Mouse (Mus musculus): ENCODE data around the gene Rps6kb2. TPM values are rescaled to one million over a fixed set of nuclear protein-coding genes. Genes with fewer than 3 reads are reported as not detected.
"Not testable (repeated sequence)": the region's sequence is repeated elsewhere in the genome, so short reads cannot be mapped to it uniquely, and the experiment has no call there.

Rps6kb2 gene
- total RNA-seq, 2 experiments from 2014 or later, result 22.1 to 23.1 TPM

DNA sequence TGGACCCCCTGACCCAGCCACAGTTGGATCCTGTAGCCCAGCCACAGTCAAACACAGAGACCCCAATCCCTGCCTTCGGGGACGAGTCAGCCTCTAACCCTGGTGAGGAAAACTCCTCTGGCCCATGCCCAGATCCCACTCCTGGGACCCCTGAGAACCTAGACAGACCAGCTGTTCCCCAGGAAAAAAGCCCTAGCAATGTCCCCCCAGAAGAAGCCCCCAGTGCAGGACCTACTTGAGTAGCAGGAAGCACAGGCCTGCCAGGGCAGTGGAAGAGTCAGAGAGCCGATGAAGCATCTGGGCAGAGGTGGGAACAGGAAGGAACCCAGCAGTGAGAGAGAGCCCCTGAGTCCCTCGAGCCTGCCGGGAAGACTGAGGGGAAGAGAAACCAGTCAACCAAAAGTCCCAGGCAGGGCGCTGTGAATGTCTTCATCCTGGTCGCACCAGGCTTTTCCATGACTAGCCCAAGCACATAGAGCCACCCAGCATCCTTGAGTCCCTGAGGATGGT lies 19.3 kb downstream of the Rps6kb2 start, which contains the start of gene Cabp4:
Gene Cabp4 (minus strand): TSS at position 275 of the 510 bp plus-strand sequence.
- ATAC-seq (replicated peaks; ENCODE audit: poor library complexity), result no peak

GRCm38 (mm10) chr19:4142416-4143173 lies 20.6 kb downstream of the Rps6kb2 start:
- ATAC-seq (replicated peaks; ENCODE audit: poor library complexity), result no peak

GRCm38 (mm10) chr19:4140147-4140546 lies 23.0 kb downstream of the Rps6kb2 start:
- no peak for ATAC-seq (replicated peaks; ENCODE audit: poor library complexity)

- no peak for ATAC-seq (replicated peaks; ENCODE audit: poor library complexity)
Measured at GRCm38 (mm10) chr19:4139446-4139845, 23.7 kb downstream of the Rps6kb2 start, which contains the start of gene Gpr152. Gene Gpr152 (plus strand): TSS chr19:4139787.

GRCm38 (mm10) chr19:4137913-4138312 lies 25.2 kb downstream of the Rps6kb2 start:
- no peak for ATAC-seq (replicated peaks; ENCODE audit: poor library complexity)

DNA sequence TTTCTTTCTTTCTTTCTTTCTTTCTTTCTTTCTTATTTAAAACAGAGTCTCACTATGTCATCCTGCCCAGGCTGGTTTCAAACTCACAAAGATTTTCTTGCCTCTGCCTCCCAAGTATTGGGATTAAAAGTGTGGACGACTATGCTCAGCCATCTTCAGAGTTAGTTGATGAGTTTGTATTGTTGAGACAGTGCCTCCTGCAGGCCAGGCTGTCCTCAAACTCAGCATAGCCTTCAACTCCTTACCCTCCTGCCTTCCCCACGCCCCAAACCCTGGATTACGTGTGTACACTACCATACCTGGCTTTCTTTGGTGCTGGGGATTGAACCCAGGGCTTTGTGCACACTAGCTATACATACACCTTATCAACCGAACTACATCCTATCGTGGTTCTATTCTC lies 26.7 kb downstream of the Rps6kb2 start:
- ATAC-seq (replicated peaks; ENCODE audit: poor library complexity), result peak; percentile 64

DNA sequence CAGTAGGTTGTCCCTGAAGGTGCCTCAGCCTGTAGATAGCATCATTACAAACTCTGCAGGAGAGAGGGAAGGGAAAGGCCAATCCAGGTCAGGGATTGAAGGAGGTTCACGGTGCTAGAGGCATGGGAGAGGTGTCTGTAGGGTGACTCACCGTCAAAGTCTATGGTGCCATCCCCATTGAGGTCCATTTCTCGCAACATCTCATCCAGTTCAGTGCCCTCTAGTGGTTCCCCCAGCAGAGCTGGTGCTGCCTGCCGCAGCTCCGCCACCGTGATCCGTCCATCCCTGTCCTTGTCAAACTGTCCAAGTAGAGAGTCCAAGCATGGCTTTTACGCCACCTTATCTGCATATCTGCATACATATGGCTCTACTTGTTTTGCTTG lies 27.2 kb downstream of the Rps6kb2 start:
- peak; percentile 83 for ATAC-seq (replicated peaks; ENCODE audit: poor library complexity)

DNA sequence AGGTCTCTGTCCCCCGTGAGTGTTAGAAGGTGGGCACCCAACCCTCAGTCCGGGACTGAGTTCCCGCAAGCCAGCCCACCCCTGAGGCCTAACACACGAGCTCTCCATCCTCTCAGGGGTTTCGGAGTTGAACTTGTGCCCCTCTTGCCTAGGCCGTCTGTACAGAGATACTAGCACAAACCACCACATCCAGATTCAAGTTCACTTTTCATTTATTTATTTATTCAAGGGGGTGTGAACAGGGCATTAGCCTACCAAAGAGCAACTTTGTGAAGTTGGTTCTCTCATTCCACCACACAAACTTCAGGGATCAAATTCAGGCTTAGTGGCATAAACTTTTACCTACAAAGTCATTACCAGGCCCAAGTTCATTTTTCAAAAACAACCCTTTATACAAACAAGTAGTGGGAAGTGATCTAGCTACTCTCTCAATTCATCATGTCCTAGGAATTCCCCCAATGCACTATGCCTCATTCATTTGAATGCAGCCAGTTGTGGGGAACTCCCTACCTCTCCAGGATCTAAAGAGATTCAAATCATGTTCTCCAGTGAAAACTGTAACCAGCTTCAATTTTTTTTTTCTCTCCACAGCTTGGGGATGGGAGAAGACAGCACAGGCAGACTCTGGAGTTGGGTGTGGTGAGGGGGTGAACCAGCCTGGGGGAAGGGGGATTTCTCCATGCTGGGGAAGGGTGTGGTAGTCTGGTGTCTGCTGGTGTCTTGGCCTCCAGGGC lies 27.8 kb downstream of the Rps6kb2 start:
- ATAC-seq (replicated peaks; ENCODE audit: poor library complexity), result not testable (repeated sequence)

GRCm38 (mm10) chr19:4134354-4134753 lies 28.8 kb downstream of the Rps6kb2 start:
- ATAC-seq (replicated peaks; ENCODE audit: poor library complexity), result no peak

DNA sequence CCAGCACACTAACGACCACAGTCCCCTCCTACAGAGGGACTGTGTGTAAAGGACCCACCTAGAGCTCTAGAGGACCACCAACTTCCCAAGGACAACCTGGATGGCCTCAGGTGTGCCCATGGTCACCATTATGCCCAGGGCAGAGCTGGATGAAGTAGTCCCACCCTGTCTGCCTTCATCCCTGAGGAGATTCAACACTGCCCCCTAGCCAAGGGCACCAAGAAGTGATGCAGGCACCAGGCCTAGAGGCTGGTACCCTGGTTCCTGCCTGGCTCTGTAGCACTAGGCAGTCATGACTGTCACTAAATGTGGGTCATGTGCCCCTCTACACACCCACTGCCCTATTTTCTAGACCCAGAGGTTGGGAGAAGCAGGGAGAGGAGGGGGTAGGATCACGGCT lies 31.4 kb downstream of the Rps6kb2 start:
- peak; percentile 45; the same call in 1 of the 2 replicates for ATAC-seq (replicated peaks; ENCODE audit: poor library complexity)

- peak; percentile 48 for ATAC-seq (replicated peaks; ENCODE audit: poor library complexity)
Measured at GRCm38 (mm10) chr19:4131075-4131474, 32.1 kb downstream of the Rps6kb2 start.

DNA sequence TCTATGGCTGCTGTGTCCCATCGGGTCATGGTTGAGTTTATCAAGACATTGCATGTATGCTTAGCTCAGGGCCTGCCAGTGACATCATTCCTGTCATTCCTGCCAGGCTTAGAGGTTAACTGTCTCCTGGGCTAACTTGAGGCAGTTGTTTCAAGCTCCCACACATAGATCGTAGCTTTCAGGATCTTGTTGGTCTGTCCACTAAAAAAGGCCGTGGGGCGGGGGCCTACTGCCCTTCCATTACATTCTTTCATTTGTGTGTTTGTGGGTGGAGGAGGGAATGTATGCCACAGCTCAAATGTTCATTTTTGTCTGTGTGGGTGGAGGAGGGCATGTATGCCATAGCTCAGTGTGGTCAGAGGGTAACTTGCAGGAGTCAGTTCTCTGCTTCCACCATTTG lies 33.0 kb downstream of the Rps6kb2 start:
- no peak for ATAC-seq (replicated peaks; ENCODE audit: poor library complexity)

DNA sequence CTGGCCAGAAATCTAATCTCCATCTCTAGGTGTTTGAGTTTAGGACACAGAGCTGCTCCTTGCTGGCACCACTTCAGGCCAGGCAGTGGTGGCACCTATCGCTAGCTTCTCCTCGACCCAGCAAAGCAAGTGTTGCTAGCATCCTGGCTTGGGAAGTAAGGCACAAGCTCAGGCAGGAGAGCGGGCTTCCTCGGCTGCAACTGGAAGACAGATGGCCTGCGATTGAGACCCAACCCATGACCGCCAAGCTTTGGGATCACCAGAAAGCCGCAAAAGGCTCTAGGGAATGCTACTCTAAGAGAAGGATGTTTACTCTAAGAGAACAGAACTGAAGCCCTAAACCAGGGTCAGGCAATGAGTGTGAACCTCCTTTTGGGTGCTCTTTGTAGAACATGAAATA lies 33.7 kb downstream of the Rps6kb2 start:
- ATAC-seq (replicated peaks; ENCODE audit: poor library complexity), result no peak

GRCm38 (mm10) chr19:4126759-4127495 lies 36.2 kb downstream of the Rps6kb2 start:
- ATAC-seq (replicated peaks; ENCODE audit: poor library complexity), result no peak

- peak; percentile 78 for ATAC-seq (replicated peaks; ENCODE audit: poor library complexity)
Measured at GRCm38 (mm10) chr19:4125741-4126696, 37.1 kb downstream of the Rps6kb2 start, which contains the start of gene Aip. Gene Aip (minus strand): TSS chr19:4125858.

DNA sequence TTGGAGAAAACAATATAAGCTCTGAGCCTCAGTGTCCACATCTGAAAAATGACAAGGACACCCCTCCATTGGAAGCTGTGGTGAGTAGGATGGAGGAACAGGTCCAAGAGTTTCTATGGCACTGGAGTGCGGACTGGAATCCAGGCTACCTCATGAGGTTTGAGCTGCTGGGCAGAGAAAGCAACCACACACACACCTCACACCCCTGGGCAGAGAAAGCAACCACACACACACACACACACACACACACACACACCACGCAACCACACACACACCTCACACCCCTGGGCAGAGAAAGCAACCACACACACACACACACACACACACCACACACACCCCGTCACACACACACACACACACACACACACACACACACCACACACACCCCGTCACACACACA lies 37.9 kb downstream of the Rps6kb2 start:
- ATAC-seq (replicated peaks; ENCODE audit: poor library complexity), result not testable (repeated sequence)

GRCm38 (mm10) chr19:4124432-4124831 lies 38.7 kb downstream of the Rps6kb2 start:
- ATAC-seq (replicated peaks; ENCODE audit: poor library complexity), result no peak

GRCm38 (mm10) chr19:4122411-4123370 lies 40.5 kb downstream of the Rps6kb2 start:
- ATAC-seq (replicated peaks; ENCODE audit: poor library complexity), result no peak

- not testable (repeated sequence) for ATAC-seq (replicated peaks; ENCODE audit: poor library complexity)
Measured at GRCm38 (mm10) chr19:4121896-4122295, 41.3 kb downstream of the Rps6kb2 start.

Data from megakaryocyte progenitor cell, adult 5-6 weeks (primary cell).